Mouse (Mus musculus) frontal cortex, postnatal 36 days (tissue): ENCODE results near the gene Idh3a.
"Not testable (repeated sequence)": the region's sequence is repeated elsewhere in the genome, so short reads cannot be mapped to it uniquely, and the experiment has no call there.

Experiments
- DNase-seq, 2 experiments: peaks; one replicate each; pipeline ENCODE4 v3.0.0; 2022; ENCODE audit warnings: low spot score in 2 of 2

The Idh3a gene

DNA sequence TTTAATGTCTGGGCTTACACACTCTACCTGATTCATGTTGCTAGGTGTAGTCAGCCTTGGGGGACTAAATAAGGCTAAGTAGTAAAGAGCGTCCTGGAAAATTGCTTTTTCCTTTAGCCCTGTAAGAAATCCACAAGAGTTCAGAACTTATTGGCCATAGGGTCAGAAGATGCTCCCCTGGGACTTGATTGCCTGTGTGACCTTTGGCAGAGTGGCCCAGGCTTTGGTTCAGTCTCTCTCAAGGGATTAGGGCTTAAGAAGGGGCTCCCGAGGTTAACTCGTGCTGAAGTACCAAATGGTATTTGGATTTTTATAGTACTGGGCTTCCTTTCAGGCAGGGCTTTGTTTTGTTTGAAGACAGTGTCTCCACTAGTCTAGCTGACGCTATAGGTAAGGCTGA, 1.7 kb downstream of the Idh3a start:
- no peak for DNase-seq

GRCm38 (mm10) chr9:54593652-54594051, 7.5 kb downstream of the Idh3a start:
- DNase-seq = not testable (repeated sequence)

- DNase-seq = no peak
Measured at GRCm38 (mm10) chr9:54596752-54597465, 10.8 kb downstream of the Idh3a start.

GRCm38 (mm10) chr9:54602386-54602785, 16.3 kb downstream of the Idh3a start:
- peak in 1 of 2 experiments; percentile 19 for DNase-seq

DNA sequence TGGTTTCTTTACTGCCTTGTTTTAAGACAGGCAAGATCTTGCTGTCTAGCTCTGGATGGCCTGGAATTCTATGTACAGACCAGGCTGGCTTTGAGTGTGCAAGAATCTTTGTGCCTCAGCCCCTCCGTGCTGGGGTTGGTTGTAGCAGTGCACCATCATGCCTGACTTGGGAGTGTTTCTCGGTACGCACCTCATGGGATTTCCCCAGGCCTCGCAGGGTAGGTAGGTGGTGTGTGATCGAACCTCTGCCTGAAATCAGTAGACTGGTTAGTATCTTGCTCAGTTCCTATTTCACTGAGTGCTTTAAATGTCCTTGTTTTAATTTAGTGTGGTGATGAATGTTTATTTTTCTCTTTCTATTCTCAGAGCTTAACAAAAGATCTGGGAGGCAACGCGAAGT, 16.8 kb downstream of the Idh3a start:
- no peak for DNase-seq

DNA sequence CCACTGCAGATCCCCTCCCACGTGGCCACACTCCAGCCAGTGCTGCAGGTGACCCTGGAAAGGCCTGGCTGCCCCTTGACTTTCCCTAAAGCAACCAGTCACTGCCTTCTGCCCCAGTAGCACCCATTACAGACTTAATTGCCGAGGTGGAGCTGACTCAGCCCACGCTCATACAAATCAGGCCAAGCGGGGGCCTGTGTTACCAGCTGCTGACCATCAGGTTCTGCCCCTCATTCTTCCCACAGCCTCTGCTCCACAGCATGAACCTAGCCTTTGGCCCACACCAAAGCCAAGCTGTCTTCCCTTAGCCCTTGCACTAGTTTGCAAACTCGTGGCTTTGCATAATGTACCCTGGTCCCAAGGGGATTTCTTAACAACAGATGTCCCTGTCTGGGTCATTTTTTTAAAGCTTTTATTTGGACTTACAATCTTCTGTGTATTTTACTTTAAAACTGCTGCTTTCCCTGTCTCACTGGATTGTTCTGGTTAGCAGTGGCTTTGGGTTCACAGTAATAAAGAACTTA, 18.1 kb downstream of the Idh3a start:
- no peak for DNase-seq

DNA sequence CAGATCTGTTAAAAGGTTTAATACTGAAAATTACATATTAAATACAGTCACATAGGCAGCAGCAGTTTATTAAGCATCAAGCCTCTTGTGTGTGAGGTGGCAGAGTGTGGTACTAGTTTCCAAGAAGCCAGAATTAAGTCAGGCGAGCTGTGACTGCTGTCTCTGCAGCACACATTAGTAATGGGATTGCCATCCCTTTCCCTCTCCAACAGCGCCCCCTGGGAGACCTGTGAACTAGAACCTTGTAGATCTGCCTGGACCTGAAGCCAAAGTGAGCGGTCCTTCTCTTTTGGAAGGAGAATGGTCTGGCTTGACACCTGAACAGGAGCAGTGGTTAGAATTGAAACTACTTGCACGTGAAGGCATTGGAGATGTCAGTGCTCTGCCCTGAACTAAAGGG, 18.8 kb downstream of the Idh3a start:
- DNase-seq = peak; percentile 27 to 54

GRCm38 (mm10) chr9:54612781-54613191, 26.7 kb downstream of the Idh3a start:
- DNase-seq = no peak

DNA sequence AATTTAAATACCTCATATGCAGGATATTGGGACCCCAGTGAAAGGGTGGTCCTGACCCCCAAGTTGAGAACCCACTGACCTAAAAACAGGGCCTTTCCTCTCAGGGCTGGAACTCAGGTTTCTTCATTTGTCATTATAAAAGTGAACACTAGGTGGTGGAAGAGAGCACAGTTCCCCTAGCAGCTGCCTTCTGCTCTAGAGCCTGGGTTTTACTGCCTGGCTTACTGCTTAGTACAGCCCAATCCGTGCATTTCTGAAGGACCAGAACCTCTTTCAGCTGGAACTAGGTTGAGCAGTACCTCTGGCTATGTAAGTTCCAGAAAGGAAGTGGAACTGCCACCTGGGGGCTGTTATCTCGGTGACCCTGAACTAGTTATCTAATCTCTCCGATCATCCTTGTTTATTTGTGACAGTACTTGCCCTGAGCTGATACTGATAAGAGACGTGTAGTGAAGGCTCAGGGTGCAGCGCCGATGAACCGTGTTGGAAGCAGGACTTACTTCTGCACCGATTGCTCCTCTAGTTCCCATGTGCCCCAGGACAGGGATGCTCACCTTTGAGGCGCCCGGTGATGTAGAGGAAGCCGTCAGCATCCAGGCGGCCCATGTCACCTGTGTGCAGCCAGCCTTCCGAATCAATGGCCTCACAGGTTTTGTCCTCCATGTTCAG, 28.2 kb downstream of the Idh3a start:
- DNase-seq = peak in 1 of 2 experiments; percentile 45

DNA sequence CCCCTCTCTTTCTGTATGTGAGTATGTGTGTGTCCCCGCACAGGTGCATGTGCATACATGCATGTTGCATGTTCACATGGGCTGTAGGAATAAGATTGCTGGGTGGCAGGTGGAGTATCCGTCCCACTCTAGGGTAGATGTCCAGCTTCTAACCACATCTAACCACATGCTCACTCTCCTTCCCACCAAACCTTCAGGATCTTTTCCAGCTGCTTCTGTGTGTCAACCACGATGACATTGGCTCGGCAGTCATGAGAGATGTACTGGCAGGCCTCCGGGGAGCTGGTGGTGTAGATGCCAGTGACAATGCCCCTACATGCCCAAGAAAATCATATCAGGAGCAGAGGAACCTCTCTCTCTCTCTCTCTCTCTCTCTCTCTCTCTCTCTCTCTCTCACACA, 41.1 kb downstream of the Idh3a start:
- DNase-seq = no peak

- DNase-seq = peak in 1 of 2 experiments; percentile 27
Measured at GRCm38 (mm10) chr9:54628752-54629151, 42.6 kb downstream of the Idh3a start.

DNA sequence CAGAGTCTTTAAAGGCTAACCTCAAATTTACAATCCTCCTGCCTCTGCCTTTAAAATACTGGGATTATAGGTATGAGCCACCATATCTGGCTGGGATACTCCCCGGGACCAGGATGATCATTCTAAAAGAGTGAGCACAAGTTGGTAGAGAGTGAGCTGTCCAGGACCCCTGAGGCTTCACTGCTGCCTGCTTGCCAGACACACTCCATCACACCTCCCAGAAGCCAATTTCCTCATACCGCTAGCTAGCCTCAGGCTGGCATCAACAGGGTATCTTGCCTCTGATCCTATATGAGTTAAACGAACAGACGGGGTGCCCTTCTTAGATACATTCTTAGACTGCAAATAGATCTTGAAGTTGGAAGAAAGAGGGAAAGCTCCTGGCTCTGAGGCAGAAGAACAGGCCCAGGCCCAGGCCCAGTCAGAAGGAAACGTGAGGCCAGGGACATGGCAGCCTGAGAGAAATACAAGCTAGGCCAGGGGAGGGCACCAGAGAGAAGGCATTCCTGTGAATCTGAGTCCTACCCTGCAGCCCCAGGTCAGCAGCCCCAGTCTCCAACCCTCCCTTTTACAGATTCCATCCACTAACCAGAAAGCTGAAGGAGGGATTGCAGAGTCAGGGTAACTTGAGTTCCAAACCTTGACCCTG, 43.6 kb downstream of the Idh3a start:
- DNase-seq = no peak

- no peak for DNase-seq
Measured at GRCm38 (mm10) chr9:54630905-54631304, 44.8 kb downstream of the Idh3a start.

DNA sequence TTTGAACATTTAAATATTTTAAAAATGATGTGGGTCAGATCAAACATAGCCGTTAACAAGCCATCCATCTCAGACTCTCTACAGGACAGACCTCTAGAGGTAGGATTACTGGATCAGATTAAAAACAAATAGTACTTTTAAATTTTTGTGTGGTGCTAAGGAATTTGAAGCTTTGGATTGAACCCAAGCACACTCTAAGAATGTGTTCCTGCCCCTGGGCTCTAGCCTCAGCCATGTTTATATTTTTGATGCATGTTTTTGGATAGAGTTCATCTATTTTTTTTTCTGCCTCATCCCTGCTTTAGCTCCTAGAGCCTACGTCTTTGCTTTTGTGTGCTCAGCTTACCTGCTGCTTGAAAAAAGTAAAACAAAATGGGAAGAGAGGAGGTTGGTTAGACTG, 47.3 kb downstream of the Idh3a start:
- DNase-seq = no peak

GRCm38 (mm10) chr9:54637510-54638314, 51.6 kb downstream of the Idh3a start:
- DNase-seq = no peak

DNA sequence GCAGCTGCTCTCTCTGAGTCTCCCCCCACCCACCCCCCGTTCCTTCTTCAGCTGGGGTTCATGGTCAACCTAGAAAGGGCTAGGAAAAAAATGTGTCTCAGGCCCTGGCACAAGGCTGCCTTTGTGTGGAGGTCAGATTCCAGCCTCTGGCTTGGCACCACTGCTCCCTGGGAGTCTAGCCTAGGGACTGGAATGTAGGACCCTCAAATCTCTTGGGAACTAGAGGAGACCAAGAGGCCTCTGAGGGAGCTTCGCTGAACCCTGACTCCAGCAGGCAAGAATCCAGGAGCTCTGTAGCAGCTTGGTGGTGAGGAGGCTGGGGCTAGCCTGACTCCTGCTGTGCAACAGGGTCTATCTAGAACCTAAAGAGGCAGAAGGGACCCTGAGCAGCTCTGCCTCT, 53.1 kb downstream of the Idh3a start:
- DNase-seq = no peak

DNA sequence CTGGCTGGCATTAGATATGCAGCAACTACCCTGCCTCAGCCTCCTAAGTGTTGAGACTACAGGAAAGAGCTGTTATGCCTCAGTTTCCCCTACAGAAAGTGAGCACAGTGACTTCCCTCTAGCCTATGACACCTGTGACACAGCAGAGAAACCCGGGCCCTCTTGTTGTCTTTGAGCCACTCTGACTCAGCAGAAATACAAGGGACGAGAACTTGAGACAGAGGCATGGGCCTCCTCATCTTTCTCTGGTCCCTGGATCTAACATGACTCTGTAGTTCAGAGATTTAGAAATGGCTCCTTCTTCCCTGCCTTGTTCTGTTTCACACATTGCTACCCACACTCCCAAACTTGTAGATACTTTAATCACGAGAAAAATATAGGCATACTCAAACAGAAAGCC, 55.4 kb downstream of the Idh3a start:
- DNase-seq = no peak

DNA sequence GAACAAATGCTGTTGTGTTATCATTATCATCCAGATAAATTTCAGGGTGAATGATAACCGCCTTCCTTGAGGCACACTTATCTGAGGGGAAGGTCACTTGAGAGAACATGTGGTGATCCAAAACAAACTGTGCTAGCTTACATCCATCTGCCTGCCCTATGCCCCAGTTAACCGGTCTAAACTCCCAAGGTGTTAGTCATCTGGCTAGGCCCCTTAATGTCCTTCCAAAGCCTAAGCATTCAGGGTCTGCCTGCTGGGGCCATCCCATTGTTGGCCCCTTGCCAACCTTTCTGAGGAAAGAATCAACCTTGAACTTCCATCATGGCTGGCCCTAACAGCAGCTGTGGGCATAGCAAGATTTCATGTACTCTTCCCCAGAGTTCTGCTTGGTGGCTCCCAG, 56.0 kb downstream of the Idh3a start:
- DNase-seq = no peak

GRCm38 (mm10) chr9:54642556-54642955, 56.4 kb downstream of the Idh3a start:
- no peak for DNase-seq

- no peak for DNase-seq
Measured at GRCm38 (mm10) chr9:54643179-54643578, 57.0 kb downstream of the Idh3a start.

GRCm38 (mm10) chr9:54645530-54645929, 59.4 kb downstream of the Idh3a start:
- DNase-seq = no peak

- no peak for DNase-seq
Measured at GRCm38 (mm10) chr9:54646252-54646651, 60.1 kb downstream of the Idh3a start.
